Mouse (Mus musculus): ENCODE measurements around the gene H2-T22.

- TF ChIP-seq CTCF (IDR thresholded peaks at IDR 0.05; ENCODE audit: insufficient read depth, low read depth, low read length) = no peak
- no peak for TF ChIP-seq POLR2A (IDR thresholded peaks at IDR 0.05; ENCODE audit: insufficient read depth, low read depth, low read length)
Measured at GRCm38 (mm10) chr17:35994879-35995240, 47.7 kb downstream of the H2-T22 start.

Data from olfactory bulb, adult 2 months (tissue).